Mouse (Mus musculus) embryonic facial prominence, embryonic 14.5 days (tissue): ENCODE results near the gene Spr. TPM values are rescaled to one million over a fixed set of nuclear protein-coding genes. Genes with fewer than 3 reads are reported as not detected.
"Not testable (repeated sequence)": the region's sequence is repeated elsewhere in the genome, so short reads cannot be mapped to it uniquely, and the experiment has no call there.

Source experiments
- ATAC-seq: fragments of 200-750 bp; cut with Nextera tagmentation; 2 replicates; pipeline ENCODE4 v1.8.0; 2017; ENCODE audit warnings: low read depth, moderate number of reproducible peaks, moderate TSS enrichment
- DNase-seq: peaks from one replicate; pipeline ENCODE4 v3.0.0-alpha.2; 2015; ENCODE audit warnings: low spot score
- H3K27ac ChIP-seq: fragments of 300-500 bp; sonication (generic); replicated peaks from 2 replicates; pipeline ENCODE4 v1.5.1; 2014; ENCODE audit warnings: low read depth, mild to moderate bottlenecking, low read length, moderate library complexity
- H3K27me3 ChIP-seq: fragments of 300-500 bp; sonication (generic); replicated peaks from 2 replicates; pipeline ENCODE4 v1.6.1; 2014; ENCODE audit warnings: low read length; ENCODE audit not compliant: control insufficient read depth, insufficient read depth
- H3K36me3 ChIP-seq: fragments of 300-500 bp; sonication (generic); 2 replicates; pipeline ENCODE4 v1.6.1; 2014; ENCODE audit warnings: low read length, mixed read lengths; ENCODE audit not compliant: control insufficient read depth, insufficient read depth
- H3K4me1 ChIP-seq: fragments of 300-500 bp; sonication (generic); 2 replicates; pipeline ENCODE4 v1.6.1; 2014; ENCODE audit warnings: antibody characterized with exemption, low read length; ENCODE audit not compliant: control insufficient read depth, insufficient read depth
- H3K4me2 ChIP-seq: fragments of 300-500 bp; sonication (generic); 2 replicates; pipeline ENCODE4 v1.6.1; 2014; ENCODE audit warnings: low read depth, mild to moderate bottlenecking, low read length, moderate library complexity, mixed read lengths
- H3K4me3 ChIP-seq: fragments of 300-500 bp; sonication (generic); 2 replicates; pipeline ENCODE4 v1.5.1; 2014; ENCODE audit warnings: low read depth, mild to moderate bottlenecking, low read length
- H3K9ac ChIP-seq: fragments of 300-500 bp; sonication (generic); 2 replicates; pipeline ENCODE4 v1.6.1; 2014; ENCODE audit warnings: low read depth, mild to moderate bottlenecking, low read length, moderate library complexity, mixed read lengths
- H3K9me3 ChIP-seq: fragments of 300-500 bp; sonication (generic); 2 replicates; pipeline ENCODE4 v1.6.1; 2016; ENCODE audit warnings: low read length; ENCODE audit not compliant: control insufficient read depth
- WGBS: fragments of 180-500 bp; shearing (Covaris S2); extraction: QIAGEN DNeasy Blood & Tissue Kit; methylation state at CpG from one replicate; pipeline ENCODE4 v1.1.7; 2014; 5-methylcytosine and 5-hydroxymethylcytosine counted together
- polyA plus RNA-seq: library from polyadenylated mRNA; unstranded; fragments of >200 nt; fragmentation: Nextera tagmentation; extraction: Ambion mirVana; gene quantifications from 2 replicates; pipeline ENCODE4 v1.2.1, GENCODE M21; 2014

Gene Spr
- polyA plus RNA-seq, 1 experiment from 2014 or later = 54.5 TPM

DNA sequence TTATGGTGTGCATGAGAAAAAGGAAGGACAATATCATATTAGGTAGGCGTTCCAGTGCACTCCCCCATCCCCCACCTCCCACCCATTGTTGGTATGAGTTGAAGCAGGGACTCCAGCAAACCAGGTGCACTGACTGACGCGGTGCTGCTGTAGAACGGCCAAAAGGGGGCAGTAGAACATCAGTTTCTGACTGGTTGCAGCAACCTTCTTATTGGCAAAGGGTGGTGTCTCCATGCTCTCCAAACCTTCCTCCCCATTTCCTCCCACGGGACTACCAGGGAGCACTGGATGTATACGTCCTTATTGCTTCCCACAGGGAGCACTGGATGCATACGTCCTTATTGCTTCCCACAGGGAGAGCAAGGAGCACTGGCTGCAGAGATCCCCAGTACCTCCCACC, 3.4 kb upstream of the Spr start:
- ATAC-seq = not testable (repeated sequence)

DNA sequence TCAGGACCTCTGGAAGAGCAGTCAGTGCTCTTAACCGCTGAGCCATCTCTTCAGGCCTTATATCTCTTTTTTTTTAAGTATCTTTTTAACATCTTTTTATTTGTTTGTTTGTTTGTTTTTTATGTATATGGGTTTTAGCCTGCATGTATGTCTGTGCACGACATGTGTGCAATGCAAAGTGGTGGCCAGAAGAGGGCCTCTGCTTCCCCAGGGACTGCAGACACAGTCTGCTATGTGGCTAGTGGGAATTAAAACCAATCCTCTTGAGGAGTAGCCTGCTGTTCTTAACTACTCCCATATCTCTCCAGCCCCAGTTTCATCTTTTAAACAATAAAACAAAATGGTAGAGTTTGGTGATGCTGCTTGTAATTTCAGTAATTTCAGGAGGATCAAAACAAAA, 2.0 kb upstream of the Spr start:
- H3K9ac ChIP-seq = no peak overlapping the region
- 92% methylated on average over 2 of the region's 2 CpGs for WGBS

More for the DNA sequence above, 3.4 kb upstream of the Spr start:
- H3K9ac ChIP-seq, H3K27ac ChIP-seq, H3K9me3 ChIP-seq, H3K36me3 ChIP-seq, H3K4me1 ChIP-seq, H3K4me2 ChIP-seq, H3K4me3 ChIP-seq, H3K27me3 ChIP-seq: not testable (repeated sequence)
- WGBS = 3% methylated on average over 6 of the region's 7 CpGs
- DNase-seq = peak; percentile 62

DNA sequence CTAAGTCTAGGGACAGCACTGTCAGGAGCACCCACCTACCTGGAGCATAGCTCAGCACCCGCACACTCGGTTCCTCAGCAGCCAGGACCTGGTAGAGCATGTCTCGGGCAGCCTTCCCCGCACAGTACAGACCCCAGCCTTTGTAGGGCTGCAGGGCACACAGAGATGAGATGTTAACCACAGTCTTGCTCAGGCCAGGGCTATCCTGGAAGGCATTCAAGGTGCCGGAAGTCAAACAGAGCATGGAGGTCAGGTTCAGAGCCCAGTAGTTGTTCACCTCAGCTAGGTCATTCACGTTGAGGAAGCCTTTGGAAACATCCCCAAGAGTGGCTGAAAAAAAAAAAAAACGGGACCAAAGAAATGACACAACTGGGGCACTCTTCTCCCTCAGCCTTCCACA, 782 bp downstream of the Spr start:
- 55% methylated on average over 7 of the region's 7 CpGs for WGBS

More for the DNA sequence above, 2.0 kb upstream of the Spr start:
- H3K4me3 ChIP-seq = no peak overlapping the region
- no peaks in the 10 kb centered on the region for H3K9me3 ChIP-seq
- H3K4me1 ChIP-seq = no peaks in the 10 kb centered on the region; the same call in 1 of the 2 replicates
- no peak overlapping the region for H3K27ac ChIP-seq
- no peaks in the 10 kb centered on the region for H3K27me3 ChIP-seq
- ATAC-seq = no peak
- no peak overlapping the region for H3K4me2 ChIP-seq
- no peak for DNase-seq
- no peaks in the 10 kb centered on the region for H3K36me3 ChIP-seq

DNA sequence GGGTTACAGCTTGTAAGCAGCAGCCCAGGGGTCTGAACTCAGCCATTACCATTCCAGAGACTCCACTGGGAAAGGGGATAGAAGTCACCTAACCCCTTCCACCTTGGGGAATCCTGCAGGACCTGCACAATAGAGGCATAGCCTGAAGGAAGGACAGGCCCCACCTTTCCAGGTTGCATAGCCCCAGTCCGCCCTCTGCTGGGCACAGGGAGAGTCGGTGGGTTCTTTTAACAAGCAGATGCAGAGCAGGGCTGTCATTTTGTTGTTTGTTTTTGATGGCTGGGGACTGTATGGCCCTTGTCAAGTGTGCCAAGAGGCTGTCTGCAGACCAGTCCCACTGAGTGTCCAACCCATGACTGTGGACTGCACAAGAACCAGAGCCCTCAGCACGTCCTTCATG, 4.8 kb downstream of the Spr start:
- H3K4me2 ChIP-seq, H3K4me1 ChIP-seq, H3K27me3 ChIP-seq, H3K27ac ChIP-seq, H3K4me3 ChIP-seq, H3K36me3 ChIP-seq, H3K9ac ChIP-seq, H3K9me3 ChIP-seq, ATAC-seq: not testable (repeated sequence)
- 34% methylated on average over 3 of the region's 3 CpGs for WGBS
- DNase-seq = peak; percentile 22

More for the DNA sequence above, 782 bp downstream of the Spr start:
- not testable (repeated sequence) for H3K27me3 ChIP-seq, H3K36me3 ChIP-seq, H3K9me3 ChIP-seq, DNase-seq, H3K4me1 ChIP-seq, ATAC-seq, H3K27ac ChIP-seq
- Histone ChIP-seq H3K4me2 (peak overlapping the region; percentile 60), H3K4me3 (peak overlapping the region; percentile 57), H3K9ac (peak overlapping the region; percentile 83)

DNA sequence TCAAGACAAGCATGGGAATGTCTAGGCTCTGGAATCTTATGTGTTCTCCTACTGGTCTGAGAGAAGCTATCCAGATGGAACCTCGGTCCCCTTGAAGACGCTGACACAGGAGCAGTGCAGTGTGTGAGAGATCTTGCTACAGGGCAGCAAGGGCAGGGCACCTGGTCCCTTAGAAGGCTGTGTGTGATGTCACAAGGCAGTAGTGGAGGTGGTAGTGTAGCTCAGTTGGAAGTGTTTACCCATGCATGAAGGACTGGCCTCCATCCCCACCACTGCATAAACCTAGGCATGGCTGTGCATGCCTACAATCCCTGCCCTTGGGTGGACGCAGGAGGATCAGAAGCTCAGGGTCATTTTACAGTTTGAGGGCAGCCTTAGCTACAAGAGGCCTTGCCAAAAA, 5.3 kb downstream of the Spr start:
- not testable (repeated sequence) for H3K4me3 ChIP-seq, DNase-seq, H3K27ac ChIP-seq, H3K9ac ChIP-seq, ATAC-seq, H3K36me3 ChIP-seq, H3K9me3 ChIP-seq, H3K4me1 ChIP-seq, H3K27me3 ChIP-seq, H3K4me2 ChIP-seq
- WGBS = 78% methylated on average over 3 of the region's 3 CpGs

DNA sequence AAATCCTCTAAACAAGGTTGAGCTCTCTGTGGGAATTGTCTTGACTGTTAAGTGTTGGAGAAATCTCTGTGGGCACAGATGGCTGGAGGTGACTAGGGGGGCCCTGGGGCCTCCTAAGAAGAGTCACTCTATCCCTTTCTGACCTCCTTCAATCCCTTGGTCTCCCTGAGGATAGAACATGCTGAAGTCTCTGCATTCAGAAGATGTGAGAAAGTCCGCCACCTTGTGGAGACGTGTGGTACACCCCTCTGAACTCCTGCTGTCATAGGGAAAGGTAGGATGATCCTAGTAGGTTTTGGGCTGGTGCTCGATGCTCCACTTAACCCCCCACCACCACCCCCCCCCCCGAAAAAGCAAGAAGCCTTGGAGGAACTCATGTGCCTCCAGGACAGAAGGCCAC, 5.9 kb downstream of the Spr start:
- no peak overlapping the region for H3K4me2 ChIP-seq
- H3K4me1 ChIP-seq = no peaks in the 10 kb centered on the region; the same call in 1 of the 2 replicates
- H3K36me3 ChIP-seq = peaks cover 4% of the 10 kb centered on the region; the same call in 1 of the 2 replicates
- no peak overlapping the region for H3K4me3 ChIP-seq
- H3K27ac ChIP-seq = no peak overlapping the region
- ATAC-seq (no peak), DNase-seq (peak; percentile 79)
- no peak overlapping the region for H3K9ac ChIP-seq
- H3K9me3 ChIP-seq = no peaks in the 10 kb centered on the region
- 3% methylated on average over 4 of the region's 4 CpGs for WGBS
- peaks cover 5% of the 10 kb centered on the region; the same call in 1 of the 2 replicates for H3K27me3 ChIP-seq

DNA sequence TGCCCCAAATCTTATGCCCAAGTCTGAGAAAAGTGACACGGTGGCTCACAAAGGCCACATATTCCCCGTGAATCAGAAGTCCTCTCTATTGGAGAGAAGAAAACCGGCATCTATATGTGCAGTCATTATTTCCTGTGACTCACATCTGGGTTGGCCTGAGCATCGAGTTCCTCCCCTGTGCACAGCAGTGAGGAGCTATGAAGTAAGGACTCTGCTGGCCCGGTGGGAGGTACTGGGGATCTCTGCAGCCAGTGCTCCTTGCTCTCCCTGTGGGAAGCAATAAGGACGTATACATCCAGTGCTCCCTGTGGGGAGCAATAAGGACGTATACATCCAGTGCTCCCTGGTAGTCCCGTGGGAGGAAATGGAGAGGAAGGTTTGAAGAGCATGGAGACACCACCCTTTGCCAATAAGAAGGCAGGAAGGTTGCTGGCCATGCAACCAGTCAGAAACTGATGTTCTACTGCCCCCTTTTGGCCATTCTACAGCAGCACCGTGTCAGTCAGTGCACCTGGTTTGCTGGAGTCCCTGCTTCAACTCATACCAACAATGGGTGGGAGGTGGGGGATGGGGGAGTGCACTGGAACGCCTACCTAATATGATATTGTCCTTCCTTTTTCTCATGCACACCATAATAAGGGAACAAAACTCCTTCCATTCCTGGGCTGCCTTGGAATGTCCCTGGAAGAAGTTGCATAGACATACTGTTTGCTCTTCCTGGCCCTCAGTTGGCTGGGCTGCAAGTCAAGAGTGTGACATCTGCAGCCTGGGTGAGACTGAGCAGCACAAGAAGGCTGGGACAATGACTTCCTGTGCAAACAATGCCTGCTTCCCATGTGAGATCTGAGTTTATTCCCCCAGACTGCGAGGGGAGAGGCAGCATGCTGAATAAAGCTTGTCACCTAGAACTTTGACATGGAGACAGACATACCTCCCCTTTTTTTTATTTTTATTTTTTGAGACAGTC, 19.7 kb downstream of the Spr start:
- H3K36me3 ChIP-seq, H3K27me3 ChIP-seq, H3K9me3 ChIP-seq, H3K9ac ChIP-seq, H3K4me3 ChIP-seq, H3K4me2 ChIP-seq, H3K4me1 ChIP-seq, H3K27ac ChIP-seq: not testable (repeated sequence)
- ATAC-seq (peak; percentile 67; the same call in 1 of the 2 replicates), DNase-seq (peak; percentile 77)
- 39% methylated on average over 8 of the region's 11 CpGs for WGBS

DNA sequence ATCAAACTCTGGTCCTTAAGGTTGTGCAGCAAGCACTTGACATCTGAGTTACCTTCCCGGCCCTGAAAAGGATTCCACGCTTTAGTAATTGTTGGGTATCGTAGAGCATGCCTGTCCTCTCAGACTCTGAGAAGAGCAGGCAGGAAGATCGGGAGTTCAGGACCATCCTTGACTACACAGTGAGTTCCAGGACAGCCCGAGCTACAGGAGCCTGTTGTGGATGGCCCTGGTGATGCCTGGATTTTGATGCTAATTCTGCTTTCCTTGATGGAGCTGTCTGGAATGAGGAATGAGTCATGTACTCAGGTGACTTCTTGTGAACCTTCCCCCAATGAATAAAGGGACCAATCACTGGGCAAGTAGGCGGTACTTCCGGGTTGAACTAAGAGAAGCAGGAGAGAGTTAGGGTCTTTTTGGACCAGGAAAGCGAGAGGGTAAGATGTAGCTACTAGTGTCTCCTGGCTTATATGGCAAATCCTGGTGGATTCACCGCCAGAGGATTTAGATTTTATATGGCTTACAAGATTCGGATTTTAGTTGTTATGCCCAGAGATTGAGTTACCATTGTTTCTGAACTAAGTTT, 32.4 kb downstream of the Spr start:
- no peaks in the 10 kb centered on the region for H3K9me3 ChIP-seq
- DNase-seq = no peak
- WGBS = 76% methylated on average over 10 of the region's 10 CpGs
- H3K27me3 ChIP-seq = no peaks in the 10 kb centered on the region
- no peak overlapping the region for H3K9ac ChIP-seq
- ATAC-seq = no peak
- no peak overlapping the region for H3K4me2 ChIP-seq
- no peaks in the 10 kb centered on the region for H3K4me1 ChIP-seq
- no peak overlapping the region for H3K27ac ChIP-seq
- H3K4me3 ChIP-seq = no peak overlapping the region
- H3K36me3 ChIP-seq = no peaks in the 10 kb centered on the region
